Mouse (Mus musculus) mouse trophoblast stem cell (cell line): ENCODE measurements around the gene Gchfr.

Source experiments
- in situ Hi-C, 2 experiments: fragments of 300-500 bp; cut with MseI, MboI; formaldehyde crosslinking; loops; 2 replicates in 1 of 2; 3 replicates in 1 of 2; pipeline ENCODE4 v1.15.1; 2025

Gene Gchfr

GRCm38 (mm10) chr2:119166901-119167865, at the start of gene Gchfr:
Gene Gchfr (plus strand): TSS chr2:119167773.
- in situ Hi-C loops: no loop called here

DNA sequence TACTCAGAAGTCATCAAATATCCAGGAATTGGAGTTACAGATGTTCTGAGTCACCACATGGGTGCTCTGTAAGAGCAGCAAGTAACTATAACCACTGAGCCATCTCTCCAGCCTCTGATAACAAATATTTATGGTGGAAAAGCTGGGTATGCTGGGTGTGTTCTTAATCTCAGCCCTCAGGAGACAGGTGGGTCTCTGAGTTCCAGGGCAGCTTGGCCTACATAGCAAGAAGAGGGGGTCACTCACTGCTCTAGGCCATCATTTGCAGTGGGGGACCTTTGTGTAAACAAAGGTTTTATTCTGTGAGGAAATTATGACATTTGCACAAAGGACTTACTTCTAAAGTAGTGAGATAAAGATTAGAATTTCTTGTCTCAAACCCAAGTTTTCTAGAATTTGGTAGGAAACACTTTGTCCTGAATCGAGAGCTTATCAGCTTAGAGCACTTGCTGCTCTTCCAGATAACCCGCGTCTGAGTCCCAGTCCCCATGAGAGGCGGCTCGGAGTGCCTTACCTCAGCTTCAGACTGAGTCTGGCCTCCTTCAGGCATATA, 31.2 kb upstream of the Gchfr start:
- in situ Hi-C loops: no loop called here

GRCm38 (mm10) chr2:119145199-119145598, 22.4 kb upstream of the Gchfr start:
- in situ Hi-C loops: no loop called here

- in situ Hi-C loops: no loop called here
These were observed 21.1 kb upstream of the Gchfr start for GRCm38 (mm10) chr2:119146435-119146834.

DNA sequence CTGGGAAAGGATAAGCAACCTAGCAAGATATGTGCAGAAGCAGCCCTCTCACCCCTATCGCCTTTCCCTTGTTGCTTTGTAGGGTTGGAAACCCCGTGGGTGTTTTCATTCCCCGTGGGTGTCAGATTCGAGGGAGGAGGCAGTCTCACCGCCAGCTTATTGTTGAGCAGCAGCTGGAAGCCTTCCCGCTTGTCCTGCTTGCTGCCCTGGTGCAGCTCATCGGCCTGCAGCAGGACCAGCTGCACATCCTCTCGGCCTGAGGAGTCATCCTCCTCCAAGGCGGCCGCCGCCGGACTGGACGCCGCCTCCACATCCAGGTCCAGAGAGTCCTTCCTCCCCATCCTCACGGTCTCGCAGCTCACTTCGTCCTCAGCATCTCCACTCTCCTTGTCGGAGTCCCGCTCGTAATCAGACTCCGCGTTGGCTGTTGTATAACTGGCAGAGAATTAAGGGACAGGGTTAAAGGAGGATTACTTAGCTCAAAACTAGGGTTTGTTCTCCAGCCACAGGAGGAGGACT, 20.4 kb upstream of the Gchfr start:
- in situ Hi-C loops: no loop called here

GRCm38 (mm10) chr2:119147775-119148174, 19.8 kb upstream of the Gchfr start:
- in situ Hi-C loops: no loop called here

GRCm38 (mm10) chr2:119152255-119152654, 15.3 kb upstream of the Gchfr start:
- in situ Hi-C loops: loop anchor here (5.0 kb wide), 1 partner anchor 35 kb away; no protein-coding TSS in a partner anchor

DNA sequence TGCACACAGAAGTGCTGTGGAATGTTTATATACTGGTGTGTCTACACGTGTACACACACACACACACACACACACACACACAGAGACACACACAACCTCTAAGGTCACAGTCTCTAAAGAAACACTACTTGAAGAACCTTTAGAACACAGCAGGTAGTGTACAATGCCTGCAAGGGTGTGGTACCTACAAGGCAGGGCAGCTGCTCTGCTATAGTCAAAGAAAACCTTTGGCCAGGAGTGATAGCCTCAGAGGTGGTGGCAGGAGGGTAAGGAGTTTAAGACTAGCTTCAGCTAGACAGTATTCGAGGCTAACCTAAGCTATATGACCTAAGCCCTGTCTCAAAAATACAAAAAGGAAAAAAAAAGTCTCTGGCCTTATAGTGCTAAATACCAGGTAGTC, 12.9 kb upstream of the Gchfr start:
- in situ Hi-C loops: loop anchor here (5.0 kb wide), 1 partner anchor 33 kb away; no protein-coding TSS in a partner anchor

- in situ Hi-C loops: no loop called here
These were observed 12.2 kb upstream of the Gchfr start for GRCm38 (mm10) chr2:119155388-119155787.

DNA sequence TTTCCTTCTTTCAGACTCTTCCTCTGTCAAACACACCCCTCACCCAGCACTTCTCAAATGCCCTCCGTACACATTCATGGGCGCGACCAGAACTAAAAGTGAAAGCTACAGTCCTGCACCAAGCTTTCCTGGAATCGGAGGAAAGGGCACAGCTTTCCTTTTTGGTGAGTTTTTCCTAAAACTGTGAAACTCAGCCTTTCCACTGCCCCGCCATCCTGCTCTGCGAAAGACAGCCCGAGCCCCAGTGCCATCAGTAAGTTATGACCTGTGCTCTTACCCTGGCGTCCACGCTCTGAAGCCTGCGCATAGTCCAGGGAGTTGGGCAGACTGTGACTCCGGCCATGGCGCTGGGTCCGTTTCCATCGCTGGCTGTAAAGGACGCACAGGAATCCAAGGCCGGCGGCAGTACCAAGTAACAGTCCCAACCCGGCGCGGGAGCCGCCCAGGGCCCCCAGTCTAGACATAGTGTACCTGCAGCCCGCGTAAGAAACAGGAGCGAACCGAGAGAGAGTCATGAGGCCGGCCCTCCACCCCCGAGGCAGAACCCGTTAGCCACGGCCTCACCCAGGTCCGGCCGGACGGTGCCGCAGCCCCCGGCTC, 11.4 kb upstream of the Gchfr start:
- in situ Hi-C loops: no loop called here

DNA sequence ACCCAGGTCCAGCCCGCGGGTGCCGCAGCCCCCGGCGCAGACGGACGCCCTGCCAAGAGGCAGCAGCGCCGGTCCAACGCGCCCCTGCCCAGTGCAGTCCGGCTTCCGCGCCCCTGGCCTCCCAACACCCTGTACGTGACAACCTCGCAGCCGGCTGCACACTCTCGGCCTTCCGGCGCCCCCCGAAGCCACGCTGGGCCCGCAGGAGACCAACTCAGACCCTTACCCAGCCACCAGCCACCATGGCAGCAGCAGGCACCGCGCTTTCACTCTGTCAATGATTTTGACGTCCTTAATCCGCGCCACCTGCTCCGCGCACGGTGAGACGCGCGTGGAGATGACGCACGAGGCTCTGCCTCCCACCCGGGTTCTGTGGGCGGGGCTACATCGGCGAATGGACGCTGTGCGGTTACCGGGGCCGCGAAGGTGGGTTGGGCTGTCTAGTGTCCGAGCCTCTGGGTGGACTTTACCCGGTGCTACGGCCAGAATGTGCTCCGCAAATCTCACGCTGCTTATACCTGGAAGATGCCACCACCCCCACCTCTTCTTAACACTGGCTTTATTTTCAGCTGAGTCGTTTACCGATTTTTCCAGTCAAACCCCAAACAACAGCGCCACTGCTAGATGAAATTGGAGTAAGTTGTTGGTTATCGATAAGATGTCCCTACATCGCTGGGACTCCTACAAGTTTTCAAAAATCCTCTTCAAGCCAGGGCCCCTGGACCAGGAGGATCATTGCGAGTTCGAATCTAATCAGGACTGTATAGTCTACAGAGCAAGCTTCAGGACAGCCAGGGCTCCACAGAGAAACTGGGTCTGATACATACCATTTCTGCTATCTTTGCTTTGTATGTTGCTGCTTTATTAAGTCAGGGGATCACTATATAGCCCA, 10.6 kb upstream of the Gchfr start, which contains the start of gene Rmdn3:
TSS of gene Rmdn3 (minus strand) at position 354 of the 892 bp plus-strand sequence.
- in situ Hi-C loops: no loop called here

GRCm38 (mm10) chr2:119157836-119158235, 9.7 kb upstream of the Gchfr start:
- in situ Hi-C loops: no loop called here

- in situ Hi-C loops: no loop called here
These were observed 6.3 kb upstream of the Gchfr start for GRCm38 (mm10) chr2:119161247-119161646.

DNA sequence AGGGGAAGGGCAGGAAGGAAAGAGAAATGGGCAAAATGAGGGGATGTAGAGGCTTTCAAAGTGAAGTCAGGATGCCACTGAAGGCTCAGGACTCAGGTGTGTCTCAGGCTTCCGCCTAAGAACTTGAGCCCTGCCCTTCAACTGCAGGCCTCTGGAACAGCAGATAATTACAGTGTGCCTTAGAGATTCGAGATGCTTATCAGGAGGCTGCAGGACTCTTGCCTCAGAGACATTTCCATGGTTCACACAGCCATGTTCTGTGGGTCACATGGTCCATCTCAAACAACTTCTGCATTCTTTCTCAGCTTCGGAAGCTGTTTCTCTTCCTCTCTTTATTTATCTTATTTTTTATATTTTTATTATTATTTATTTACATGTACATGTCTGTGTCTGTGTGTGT, 4.4 kb upstream of the Gchfr start:
- in situ Hi-C loops: no loop called here

- in situ Hi-C loops: no loop called here
These were observed 3.6 kb upstream of the Gchfr start for GRCm38 (mm10) chr2:119163999-119164398.

GRCm38 (mm10) chr2:119165401-119165800, 2.2 kb upstream of the Gchfr start:
- in situ Hi-C loops: no loop called here

DNA sequence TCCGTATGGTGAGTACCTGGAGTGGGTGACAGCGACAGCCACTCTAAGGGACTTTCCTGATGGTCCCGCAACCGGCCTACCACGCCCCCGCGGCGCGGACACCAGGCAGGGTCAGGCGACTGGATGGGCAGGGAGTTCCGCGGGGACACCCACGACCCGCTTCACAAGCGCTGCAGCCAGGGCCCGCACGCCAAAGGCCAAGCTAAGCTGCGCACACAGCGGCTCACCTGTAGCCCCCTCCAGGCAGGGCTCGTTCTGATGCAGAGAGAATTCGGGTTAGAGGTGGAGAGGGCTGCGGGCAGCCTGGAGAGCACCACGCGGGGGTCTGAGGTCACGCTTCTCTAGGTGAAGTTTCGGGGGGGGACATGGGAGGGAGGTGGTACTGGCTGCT, 288 bp downstream of the Gchfr start:
- in situ Hi-C loops: no loop called here

GRCm38 (mm10) chr2:119170282-119170681, 2.7 kb downstream of the Gchfr start:
- in situ Hi-C loops: no loop called here

DNA sequence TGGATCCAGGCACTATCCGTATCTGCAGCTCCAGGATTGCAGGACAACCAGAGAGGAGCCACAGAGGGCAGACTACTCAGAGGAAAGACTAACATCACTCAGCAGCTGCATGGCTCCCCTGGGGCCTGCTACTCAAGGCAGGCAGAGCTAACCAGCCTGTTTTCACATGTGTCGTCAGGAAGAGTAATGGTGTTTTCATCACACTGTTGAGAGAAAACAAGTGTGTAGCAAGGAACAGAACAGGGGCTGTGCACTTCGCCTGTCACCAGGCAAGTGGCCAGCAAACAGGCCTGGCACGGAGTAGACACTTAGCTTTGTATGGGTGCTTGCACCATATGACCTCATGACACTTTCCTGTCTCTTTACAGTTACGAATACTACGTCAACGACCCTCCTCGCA, 4.0 kb downstream of the Gchfr start:
- in situ Hi-C loops: no loop called here

DNA sequence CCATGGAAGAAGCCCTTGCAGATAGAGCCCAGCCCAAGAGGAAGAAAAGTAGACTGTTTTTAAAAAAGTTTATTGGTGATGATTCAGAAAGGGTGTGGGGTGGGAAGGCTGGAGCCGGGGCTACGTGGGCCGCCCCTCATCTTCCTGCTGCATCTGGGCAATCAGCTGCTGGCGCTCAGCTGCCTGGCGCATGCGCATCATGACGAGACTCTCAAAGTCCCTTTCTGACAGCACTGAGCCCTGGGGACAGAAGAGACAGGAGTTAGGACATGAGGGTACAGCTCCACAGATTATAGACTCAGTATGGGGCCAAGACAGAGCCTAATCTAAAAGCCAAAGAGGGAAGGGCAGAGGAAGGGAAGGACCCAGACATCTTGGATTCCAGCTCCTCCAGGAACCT, 4.9 kb downstream of the Gchfr start:
- in situ Hi-C loops: no loop called here

- in situ Hi-C loops: no loop called here
These were observed 5.4 kb downstream of the Gchfr start for GRCm38 (mm10) chr2:119172862-119173576.
